Mouse (Mus musculus) neutrophil, adult 83 days (primary cell): Measurements from ENCODE around the gene Ttc30a1. TPM values are rescaled to one million over a fixed set of nuclear protein-coding genes. Genes with fewer than 3 reads are reported as not detected.

Experiments
- total RNA-seq, 2 experiments: library from RNA; stranded (reverse); gene quantifications; one replicate each; pipeline ENCODE4 v1.2.4; 2023

Ttc30a1 gene
- 1 to 10 TPM; 1.6 to 1.9 TPM for total RNA-seq

GRCm38 (mm10) chr2:75981440-75982081, at the start of gene Ttc30a1:
Ttc30a1 (minus strand) TSS chr2:75981967.

GRCm38 (mm10) chr2:75977752-75978368, 3.9 kb downstream of the Ttc30a1 start, which contains the start of gene Ttc30a2:
Ttc30a2 (minus strand) TSS chr2:75978170.

DNA sequence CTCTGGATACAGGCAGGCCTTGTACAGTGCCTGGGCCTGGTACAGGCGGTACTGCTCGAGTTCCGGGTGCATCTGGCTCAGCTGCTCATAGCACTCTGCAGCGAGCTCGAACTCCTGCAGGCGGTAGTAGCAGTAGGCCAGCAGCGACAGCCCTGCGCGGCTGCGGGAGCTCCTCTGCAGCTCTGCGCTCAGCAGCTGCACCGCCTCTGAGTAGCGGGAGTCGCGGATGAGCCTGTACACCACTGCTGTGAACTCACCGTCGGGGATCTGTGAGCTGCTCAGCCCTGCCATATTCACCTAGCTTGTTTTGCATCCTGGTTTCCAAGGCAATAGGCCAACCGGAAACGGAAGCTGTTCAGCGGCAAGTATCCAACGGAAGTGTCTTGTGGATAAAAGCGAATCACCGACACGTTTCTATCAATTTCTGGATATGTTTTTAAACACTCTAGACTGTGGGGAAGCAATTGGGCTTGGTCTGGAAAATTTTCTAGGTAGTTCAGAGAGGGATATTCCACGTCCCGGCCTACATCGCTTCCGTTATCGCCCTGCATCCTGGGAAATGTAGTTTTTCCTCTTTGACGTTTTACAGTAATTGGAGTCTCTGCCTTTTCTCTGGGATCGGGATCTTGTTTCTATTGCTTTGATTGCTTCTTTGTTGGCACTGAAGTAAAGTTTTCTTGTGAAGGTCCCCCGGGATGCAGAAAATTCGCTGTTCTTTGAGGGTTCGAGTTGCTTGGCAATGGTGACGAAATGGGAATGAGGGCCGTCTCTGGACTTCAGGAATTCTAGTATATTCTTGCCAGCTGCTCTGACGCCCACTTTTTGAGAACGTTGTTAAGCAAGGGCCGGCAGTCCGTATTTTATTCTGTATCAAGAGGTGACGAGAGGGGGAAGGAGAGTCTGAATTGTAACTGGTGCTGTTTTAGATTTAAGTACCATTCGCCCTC, 43.4 kb downstream of the Ttc30a1 start, which contains the start of gene Ttc30b:
Ttc30b (minus strand) TSS at position 469 of the 947 bp plus-strand sequence.

Other genes with a start within 250 kb of the Ttc30a1 start
- gene Agps, start 149.8 kb downstream of the Ttc30a1 start, total RNA-seq = 100 to 1,000 TPM in 1 of 2 experiments, 10 to 100 TPM in 1; 99.0 to 108 TPM
- gene Ttc30b, start 43.4 kb downstream of the Ttc30a1 start, total RNA-seq = 1 to 10 TPM; 3.1 to 5.0 TPM
- gene Ttc30a2, start 3.8 kb downstream of the Ttc30a1 start, total RNA-seq = 1 to 10 TPM; 1.8 to 2.0 TPM